Mouse (Mus musculus): ENCODE results near the gene Olfr395.
"Not testable (repeated sequence)": the region's sequence is repeated elsewhere in the genome, so short reads cannot be mapped to it uniquely, and the experiment has no call there.

Gene Olfr395

DNA sequence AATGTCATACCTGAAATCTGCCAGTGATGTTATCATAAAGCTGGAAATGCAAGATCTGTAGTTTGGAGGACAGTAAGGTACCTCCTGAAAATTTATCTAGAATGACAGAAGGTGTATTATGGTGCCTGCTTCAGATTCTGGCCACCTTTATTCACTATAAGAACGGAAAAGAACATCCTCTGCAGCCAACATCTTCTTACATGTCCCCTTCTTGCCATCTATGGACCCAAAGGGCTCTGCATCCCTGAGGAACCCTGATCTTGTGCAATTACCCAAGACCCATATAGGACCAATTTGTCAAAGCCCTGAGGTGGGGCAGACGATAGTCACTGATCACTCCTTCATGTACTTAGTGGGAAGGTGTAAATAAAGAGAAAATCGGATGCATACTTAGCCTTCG lies at the start of gene Olfr395:
Olfr395 (minus strand) TSS at position 101 of the 400 bp plus-strand sequence.
- not testable (repeated sequence) for DNase-seq (ENCODE audit: extremely low read depth, insufficient read length, low spot score)

- DNase-seq (ENCODE audit: extremely low read depth, insufficient read length, low spot score) = no peak
Measured at GRCm38 (mm10) chr11:73936377-73936776, 27.3 kb upstream of the Olfr395 start, which contains the start of gene Olfr23. Olfr23 (plus strand) TSS chr11:73936677.

DNA sequence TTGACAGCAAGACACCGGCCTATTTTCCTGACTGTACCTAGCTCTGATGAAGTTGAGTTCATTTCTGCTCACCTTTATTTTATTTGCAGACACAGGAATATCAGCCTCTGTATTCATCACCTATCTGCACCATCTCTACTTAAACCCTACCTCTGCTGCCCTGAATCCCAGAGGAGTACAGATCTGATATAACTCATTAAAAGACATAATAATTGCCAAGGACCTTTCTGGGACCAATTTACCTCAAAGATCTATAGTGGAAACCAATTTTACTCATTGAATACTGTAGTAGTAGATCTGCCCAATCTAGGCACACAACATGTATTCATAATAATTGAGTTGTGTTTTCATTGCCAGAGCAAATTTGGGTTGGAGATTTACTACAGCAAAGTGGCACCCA lies 18.4 kb downstream of the Olfr395 start, which contains the start of gene Olfr394:
Olfr394 (minus strand) TSS at position 101 of the 400 bp plus-strand sequence.
- DNase-seq (ENCODE audit: extremely low read depth, insufficient read length, low spot score) = no peak
